Mouse (Mus musculus) cerebellum, postnatal 4 days (tissue): ENCODE results near the gene Mgst3.

Experiments
- DNase-seq, 2 experiments: peaks; one replicate each; pipeline ENCODE4 v3.0.0; 2022; ENCODE audit warnings: low spot score in 2 of 2, mixed read lengths in 1 of 2

The Mgst3 gene

DNA sequence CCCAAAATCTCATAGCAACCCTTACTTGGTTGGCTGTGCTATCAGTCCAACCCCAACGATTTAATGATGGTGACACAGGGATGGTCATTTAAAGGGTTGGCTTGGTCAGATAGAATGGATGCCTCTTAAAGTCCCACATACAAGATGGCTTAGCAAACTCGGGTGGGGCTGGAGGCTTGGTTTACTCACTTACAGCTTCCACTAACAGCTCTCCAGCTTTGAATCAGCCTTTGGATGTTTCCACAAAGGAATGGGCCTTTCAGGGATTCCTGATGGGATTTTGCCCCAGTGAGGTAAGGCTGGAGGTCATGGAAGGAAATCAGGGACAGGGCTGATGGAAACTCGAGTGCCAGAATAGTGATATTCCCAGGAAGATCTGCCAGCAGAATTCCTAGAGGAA, 5.8 kb downstream of the Mgst3 start:
- DNase-seq, result no peak

DNA sequence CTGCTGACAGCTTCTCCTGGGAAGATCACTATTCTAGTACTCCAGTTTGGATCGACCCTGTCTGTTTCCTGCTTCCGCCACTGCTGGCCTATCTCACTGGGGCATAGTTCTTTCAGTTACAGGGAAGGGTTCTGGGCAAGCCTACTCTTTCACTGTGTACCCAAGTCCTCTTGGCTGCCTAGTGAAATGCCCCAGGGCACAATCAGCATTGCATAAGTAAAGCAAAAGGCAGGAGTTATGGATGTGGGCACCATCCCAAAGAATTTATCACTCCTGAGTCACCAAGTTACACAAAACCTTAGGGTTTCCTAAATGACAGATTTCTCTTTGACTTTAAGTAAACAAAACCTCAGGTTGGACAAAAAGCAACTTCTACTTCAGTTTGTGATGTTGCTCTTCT, 6.3 kb downstream of the Mgst3 start:
- DNase-seq, result no peak

DNA sequence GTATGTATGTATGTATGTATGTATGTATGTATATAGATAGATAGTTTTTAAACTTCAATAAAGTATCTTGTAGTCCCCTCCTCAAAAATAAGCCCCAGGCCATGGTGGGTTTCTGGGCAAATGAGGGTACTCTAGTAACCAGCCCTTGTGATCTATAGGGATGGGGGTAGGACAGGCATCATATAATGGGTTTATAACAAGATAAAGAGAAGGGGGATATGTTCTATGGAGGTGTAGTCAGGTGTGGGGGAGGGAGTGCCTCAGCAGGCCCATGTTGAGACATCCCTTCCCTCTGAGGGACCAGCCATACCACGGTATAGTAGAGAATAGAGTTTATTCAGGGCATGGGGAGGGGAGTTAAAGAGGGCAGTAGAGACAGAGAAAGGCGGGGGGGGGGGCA, 7.2 kb downstream of the Mgst3 start:
- no peak for DNase-seq

DNA sequence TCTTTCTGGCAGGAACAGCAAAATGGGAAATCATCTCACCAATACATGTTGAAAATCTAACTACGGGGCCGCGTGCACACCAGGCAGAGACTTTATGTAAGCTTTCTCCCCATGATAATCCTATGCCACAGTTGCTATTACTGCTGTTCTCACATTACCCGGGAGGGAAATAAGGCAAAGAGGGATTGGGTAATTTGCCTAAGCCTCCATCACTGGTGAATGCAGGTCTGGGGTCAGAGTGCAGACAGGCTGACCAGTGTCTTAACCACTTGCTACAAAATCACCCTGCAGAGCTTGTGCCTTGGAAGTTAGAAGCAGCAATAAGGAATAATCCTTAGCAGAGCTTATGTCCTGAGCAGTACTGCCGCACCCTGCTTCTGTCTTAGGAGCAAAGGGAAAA, 8.0 kb downstream of the Mgst3 start:
- DNase-seq, result no peak

DNA sequence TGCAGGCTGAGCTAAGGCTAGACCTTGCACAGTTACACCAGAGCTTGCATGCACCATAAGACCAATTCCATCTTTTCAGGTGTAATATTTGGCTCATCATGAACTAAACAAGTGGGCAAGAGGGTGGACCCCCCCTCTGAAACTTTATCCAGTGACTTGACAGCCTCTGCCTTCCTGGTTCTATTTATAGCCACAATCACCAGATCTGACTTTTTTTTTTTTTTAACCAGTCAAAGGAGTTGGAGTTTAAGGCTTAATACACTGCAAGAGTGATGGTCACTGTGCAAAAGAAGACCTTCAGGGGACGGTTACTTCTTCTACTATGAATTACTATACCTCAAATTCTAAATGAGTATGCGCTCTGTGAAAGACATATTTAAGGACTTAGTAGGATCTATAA, 8.4 kb downstream of the Mgst3 start:
- no peak for DNase-seq

DNA sequence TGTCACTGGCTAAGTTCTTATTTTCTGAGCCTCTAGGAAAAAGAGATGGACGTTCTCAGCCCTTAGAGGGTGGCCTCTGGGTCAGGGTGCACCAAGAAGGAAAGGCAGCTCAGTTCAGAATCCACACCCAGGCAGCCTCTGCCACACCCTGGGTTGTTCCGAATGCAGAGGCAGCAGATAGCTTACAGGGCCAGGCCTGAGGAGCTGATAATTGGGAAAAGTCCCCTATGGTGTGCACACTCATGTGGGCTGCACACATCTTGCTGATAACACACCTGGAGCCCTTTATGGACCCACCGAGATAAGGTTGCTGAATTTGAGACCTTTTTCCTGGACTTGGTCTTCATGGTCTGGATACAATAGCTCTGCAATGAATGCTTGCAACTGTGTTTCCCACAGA, 9.5 kb downstream of the Mgst3 start:
- DNase-seq, result no peak

DNA sequence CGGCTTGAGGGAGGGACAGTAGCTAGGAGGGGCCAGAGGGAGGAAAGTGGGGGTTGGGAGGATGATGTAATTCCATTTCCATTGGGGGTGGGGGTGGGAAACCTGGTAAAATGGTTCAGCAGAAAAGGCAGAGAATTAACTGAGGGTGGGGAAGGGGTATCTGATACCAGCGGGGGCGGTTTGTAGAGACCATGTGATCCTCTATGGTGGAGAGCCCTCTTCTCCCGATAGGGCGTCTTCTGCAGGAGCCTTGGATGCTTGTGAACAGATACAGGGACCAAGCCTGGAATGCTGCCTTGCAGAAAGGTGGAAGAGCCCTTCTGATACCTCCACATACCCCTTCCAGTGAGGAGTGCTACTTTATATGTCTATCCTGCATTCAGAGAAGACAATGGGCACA, 10.5 kb downstream of the Mgst3 start:
- no peak for DNase-seq

DNA sequence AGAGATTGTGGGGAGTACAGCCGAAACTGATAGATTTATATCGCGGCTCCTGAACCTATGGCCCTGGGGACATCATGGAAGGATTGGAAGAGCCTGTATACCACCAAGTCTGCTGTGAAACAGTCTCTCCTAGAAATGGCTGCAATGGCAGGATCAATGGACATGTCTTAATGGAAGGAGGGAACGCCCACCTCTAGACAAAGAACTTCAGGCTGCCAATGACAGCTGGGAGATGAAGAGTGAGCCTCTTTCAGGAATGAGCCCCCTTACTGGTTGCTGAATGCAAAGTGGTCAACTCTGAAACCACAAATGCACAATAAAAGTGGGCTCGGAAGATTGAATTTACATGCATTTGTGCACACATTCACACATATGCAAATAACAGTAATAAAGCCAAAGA, 10.9 kb downstream of the Mgst3 start:
- DNase-seq, result no peak

DNA sequence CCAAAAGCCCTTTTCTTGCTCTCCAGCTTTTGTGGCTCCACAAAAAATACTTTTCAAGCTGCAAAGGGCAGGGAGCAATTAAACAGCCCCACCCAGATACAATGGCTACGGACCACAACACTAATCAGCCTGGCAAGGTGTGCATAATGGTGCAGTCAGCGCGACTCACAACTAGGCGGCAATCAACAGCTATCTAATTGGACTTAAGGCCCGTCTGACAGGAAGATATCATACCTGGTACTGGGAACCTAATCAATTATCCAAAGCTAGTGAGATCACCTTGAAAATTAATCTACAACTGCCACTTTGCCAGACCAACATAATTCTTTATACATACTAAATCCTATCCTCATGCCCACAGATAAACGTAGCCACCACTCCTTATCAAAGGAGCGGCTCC, 11.3 kb downstream of the Mgst3 start:
- DNase-seq, result no peak

DNA sequence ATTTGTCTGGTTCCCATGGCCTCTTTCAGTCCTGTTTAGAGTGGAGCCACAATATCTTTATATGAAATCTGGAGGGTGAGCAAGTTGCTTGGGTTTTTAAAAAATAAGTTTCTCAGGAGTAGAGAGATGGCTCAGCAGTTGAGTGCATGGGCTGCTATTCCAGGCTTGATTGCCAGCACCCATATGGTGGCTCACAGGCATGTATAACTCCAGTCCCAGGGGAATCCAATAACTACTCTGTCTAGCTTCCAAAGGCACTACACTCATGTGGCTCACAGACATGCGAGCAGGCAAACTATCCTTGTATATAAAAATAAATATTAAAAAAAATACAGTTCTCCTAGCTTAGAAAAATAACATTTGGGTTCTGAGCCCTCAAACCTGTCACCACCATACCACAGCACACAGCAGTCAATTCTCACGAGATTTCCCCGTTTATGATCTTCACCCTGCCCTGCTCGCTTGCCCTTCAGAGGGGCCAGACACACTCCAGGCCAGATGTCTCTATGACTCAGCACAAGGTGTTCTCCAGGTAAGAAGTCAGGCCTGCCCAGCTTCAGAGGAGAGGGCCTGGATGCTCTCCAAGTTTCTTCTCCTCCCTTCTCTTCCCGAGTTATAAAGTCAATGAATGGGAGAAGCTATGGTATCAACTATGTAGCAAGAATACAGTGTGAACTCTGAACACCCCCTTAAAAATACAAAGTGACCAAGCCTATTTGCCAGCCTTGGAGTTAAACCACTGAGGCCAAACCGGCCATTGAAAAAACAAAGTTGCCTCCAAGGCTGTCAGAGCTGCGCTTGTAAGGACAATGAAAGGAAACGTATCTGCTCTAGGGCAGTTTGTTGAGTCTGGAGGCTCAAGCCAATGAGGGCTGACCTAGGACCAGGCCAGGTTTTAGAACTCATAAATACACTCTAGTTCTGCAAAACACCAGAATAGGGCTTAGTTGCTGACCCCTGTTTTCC, 12.3 kb downstream of the Mgst3 start:
- no peak for DNase-seq

DNA sequence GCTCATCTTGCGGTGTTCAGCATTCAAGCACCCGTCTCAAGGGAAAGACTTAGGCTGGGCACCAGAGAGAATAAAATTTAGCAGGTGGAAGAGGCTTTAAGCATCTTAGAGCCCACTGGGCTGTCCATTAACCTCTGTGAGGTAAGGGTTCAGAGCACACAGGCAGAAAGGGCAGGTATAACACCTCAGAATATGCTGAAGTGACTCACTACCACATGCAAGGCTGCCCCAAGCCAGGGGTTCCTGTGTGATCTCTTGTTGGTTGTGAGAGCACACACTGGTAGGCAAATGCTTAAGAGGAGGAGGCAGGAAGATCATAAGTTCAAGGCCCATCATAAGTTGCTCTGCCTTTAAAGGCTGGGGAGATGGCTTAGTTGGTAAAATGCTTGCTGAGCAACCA, 13.4 kb downstream of the Mgst3 start:
- no peak for DNase-seq

DNA sequence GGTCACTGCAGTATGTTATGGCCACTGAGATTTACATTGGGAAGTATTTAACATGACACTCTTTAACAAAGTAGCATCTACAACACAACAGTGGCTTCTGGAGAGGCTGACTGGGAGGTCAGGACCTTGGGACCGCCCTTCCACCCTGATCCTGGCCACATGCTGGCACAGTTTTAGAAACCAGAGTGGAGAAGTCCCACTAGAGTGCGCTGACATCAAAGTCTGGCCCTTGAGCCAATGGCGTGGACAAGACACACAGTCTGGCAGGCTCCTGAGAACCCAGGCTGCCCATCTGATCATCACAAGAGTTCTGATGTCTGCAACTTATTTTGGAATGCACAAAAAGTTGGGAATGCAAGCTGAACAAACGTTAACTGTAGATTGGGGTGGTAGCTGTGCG, 13.9 kb downstream of the Mgst3 start:
- no peak for DNase-seq

DNA sequence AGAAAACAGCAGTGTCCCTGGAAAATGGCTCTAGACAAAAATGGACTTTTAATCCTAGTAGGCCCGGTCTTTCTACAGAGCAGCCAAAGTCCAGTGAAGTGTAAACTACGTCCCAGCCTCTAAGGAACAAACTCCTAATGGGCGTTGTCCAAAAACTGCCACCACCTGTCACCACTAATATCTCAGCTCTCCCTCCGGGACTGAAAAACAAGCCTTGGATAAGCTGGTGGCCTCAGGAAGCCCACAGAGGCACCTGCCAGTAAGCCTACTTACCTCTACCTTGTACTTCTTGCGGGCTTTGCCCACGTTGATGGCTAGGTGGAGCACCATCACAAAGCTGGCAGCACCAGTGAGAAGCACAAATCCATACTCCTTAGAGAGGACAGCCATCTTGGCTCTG, 15.6 kb downstream of the Mgst3 start:
- DNase-seq, result no peak

DNA sequence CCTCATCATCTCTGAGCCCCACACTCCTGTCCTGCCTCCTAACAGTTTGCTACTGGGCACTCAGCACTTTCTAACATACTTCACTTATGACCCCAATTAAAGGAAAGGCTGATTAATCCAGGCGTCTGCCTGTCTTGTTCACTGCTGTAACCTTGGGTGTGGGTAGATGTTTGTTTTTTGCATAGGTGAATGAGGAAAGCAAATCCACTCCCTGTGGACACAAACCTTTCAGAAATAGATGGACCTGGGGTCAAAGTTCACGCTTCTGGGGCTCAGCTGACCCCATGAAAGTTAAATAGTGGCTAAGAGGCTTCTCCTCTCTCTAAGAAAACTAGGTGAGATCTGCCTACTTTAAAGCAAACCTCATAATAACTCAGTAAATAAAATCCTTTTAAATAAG, 18.7 kb downstream of the Mgst3 start:
- no peak for DNase-seq

DNA sequence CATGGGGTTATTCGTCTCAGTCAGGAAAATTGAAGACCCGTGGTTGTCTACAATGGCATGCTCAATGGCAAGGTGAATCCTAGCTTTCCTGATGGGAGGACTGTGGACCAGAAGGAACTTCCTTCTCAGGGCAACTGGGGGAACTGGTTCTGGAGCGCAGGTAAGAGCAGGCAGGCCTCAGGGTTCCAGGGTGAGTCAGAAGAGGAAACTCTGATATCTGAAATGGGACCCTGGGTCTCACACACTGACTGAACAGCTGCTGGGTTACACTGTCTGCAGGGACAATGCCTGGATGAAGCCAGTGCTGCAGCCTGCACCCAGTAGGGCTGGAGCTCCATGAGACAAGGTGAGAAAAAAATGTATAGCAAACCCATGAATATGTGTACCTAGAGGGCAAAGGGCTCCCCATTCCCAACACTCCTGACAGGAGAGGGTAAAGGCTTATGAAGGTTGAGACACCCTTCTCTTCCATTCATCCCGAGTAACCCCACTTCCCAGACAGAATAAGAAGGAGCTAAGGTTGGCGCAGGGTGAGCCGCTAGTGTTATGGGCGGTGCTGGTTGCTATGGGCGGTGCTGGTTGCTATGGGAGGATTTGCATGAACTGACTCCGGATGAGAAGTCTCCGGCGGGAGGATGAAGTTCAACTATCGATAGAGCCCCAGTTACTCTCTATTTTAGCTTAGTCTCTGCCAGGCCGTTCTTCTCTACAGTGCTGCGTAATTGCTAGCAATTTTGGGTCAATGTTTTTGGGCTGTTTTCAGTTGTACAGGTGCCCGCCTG, 19.4 kb downstream of the Mgst3 start:
- no peak for DNase-seq

DNA sequence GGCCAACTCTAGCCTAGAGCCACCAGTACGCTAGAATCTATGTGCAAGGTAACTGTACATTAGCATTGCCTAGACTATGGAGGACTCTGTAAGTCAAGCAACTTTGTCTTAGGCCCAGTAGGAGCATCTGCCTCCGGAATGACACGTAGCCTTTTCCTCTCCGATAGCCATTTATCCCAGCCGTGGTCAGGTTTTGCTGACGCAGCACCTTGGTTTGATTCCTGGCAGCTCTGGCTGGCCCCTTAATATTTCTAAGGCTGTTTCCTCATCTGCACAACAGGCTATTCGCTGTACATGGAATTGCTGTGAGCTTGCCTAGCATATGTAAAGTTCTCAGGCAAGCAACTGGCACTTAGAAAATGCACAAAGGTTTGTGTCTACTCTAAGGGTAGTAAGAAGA, 20.9 kb downstream of the Mgst3 start:
- no peak for DNase-seq

DNA sequence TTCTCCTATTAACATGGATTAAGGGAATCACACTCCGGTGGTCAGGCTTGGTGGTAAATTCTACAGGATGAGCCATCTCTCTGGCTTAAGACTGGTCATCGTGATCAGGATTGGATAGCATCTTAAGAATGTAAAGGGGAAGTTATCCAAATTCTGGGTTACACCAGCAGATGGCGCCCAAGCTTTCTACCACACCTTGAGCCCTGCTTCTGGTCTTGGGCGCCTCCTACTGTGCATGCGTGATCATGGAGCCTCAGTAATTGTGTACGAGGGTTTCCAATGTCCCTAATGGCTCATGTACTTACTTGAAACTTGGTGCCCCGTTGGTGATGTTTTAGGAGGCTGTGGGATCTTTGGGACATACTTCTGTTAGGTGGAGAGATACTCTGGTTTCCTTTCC, 23.7 kb downstream of the Mgst3 start:
- DNase-seq, result peak; percentile 49 to 78

DNA sequence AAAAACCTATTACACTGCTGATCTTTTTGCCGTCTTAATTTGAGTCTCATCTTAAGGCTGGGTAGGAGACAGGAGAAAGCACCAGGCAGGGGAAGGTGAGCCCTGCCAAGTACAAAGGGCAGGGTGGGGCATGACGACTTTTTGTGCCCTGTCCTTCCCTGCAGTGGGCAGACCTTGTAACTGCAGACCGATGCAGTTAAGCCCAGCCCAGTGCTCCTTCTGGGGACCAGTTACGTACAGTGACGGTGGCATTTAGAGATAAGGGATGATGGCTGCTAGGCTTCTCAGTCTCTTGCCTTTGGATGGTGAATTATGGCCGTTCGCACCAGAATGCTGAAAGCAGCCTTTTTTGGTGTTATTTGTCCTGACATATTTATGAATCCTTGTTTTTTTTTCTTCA, 25.1 kb downstream of the Mgst3 start:
- DNase-seq, result no peak

DNA sequence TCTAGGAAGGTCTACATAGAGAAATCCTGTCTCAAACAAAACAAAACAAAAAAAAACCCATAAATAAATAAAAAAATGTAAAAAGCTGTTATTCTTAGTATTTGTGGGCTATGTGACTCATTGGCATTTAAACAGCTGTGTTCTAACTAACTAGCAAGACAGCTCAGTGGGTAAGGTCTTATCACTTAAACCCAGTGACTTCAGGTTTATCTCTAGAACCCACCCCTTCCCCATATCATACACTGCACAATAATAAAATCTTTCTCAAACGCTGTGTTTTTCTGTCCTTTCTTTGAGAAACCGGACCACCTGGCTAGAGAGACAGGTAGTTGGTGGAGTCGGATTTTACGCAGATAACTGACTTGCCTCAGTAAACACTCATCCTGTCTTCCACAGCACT, 25.6 kb downstream of the Mgst3 start:
- DNase-seq, result no peak

DNA sequence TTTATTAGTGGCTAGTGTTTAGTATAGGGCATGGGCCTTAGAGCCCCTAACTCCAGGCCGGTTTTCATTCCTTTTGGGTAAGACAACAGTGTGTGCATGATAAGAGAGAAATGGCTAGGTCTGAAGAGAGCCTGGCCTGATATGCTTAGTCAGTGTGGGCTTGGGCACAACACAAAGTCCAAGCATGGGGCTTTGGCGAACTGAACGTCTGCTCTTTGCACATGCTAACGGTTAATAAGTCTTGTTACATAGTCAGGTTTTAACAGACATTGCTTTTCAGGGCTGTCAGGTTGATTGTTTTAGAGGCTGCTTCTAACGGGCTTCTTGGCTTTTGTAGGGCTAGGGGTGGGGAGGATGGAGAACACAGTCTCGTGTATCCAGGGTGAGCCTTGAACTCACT, 27.0 kb downstream of the Mgst3 start:
- DNase-seq, result no peak

DNA sequence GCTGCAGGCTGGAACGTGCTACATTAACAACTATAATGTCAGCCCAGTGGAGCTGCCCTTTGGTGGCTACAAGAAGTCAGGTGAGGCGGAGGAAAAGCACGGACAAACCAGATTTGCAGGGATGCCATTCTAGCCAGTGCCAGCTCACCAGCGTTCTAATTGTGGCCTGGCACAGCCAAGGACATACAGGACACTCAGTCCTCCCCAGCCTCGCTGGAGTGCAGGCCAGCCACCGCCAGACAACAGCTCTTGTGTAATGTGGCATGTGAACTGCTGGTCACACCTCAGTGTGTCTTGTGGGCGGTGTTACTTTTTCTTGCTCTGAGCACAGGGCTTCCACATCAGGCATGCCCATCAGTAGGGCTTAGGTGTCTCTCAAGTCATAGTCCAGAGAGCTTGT, 27.8 kb downstream of the Mgst3 start:
- DNase-seq, result no peak

DNA sequence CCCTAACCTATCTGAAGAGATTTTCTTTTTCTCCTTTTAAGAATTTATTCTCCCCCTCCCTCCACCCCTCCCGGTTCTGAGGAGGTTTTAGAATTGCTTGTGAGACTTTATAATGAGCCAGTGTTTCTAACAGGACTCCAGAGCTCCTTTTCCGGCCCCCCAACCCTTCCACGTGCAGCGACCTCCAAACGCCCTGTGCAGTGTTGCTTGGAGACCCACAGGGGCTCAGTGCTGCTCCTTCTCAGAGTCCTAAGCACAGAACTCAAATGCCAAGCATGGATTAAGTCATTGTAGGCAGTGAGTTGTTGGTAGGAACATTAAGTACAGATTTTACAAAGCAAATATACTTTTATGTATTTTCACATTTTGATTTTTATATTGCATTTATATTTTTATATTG, 30.3 kb downstream of the Mgst3 start:
- no peak for DNase-seq

DNA sequence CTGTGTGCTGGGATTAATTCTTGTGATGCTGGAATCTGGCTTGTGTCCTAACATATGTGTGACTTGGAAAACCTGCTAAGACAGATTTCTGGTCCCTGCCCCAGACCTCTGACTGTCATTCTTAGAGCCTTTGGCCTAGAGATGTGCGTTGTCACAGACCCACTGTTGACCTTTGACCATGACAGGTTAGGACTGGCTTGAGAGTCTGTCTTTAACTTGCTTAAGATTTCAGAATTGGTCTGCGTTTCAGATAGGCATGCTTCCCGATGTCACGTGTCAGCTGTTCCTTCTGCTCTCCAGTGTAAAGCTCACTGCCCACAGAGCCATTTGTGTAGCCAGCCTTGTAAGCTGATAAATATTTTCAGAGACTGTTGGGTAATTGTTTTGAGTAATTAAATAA, 30.8 kb downstream of the Mgst3 start:
- no peak for DNase-seq
